Mouse (Mus musculus) heart, postnatal 36 days (tissue): ENCODE measurements around the gene Lima1. TPM values are rescaled to one million over a fixed set of nuclear protein-coding genes. Genes with fewer than 3 reads are reported as not detected.
"Not testable (repeated sequence)": the region's sequence is repeated elsewhere in the genome, so short reads cannot be mapped to it uniquely, and the experiment has no call there.

Source experiments
- DNase-seq, 2 experiments: peaks; one replicate each; pipeline ENCODE4 v3.0.0; 2021 to 2022
- intact Hi-C: fragments of 180-260 bp; cut with DNase I; formaldehyde crosslinking; loops from one replicate; pipeline ENCODE4 v1.15.1; 2025
- total RNA-seq, 2 experiments: library from RNA; stranded (reverse); gene quantifications; 2 replicates each; pipeline ENCODE4 v1.2.3; 2021

Gene Lima1
- 10 to 100 TPM; 19.9 to 21.0 TPM for total RNA-seq

DNA sequence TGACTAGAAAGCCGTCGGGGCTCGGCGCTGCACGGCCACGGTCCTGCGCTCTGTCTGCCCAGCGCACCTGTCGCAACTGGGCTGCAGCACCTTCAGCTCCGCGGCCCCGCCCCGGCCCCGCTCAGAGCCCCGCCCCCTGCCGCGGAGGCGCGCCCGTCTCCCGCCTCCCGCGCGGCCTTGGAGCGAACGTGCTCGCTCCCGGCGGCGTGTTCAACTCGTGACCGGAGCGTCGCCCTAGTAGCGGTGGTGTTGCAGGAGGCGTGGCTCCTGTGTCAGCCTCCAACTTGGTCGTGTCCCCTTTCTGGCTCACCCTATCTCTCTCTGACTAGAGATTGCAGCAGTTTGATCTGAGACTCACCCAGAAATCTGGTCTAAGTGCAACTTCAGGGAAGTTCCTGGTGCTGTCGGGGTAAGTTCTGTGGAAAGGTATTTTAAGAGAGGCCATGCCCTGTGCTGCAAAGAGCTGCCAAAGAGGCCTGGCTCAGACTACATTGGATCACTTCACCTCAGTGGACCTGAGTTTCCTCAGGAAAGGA, at the start of gene Lima1:
Gene Lima1, minus strand, starts transcription at position 123 of the 536 bp plus-strand sequence.
- intact Hi-C loops = loop anchor here (5.0 kb wide), 1 partner anchor 73 kb away; no protein-coding TSS in a partner anchor
- peak; percentile 84 to 86 for DNase-seq

DNA sequence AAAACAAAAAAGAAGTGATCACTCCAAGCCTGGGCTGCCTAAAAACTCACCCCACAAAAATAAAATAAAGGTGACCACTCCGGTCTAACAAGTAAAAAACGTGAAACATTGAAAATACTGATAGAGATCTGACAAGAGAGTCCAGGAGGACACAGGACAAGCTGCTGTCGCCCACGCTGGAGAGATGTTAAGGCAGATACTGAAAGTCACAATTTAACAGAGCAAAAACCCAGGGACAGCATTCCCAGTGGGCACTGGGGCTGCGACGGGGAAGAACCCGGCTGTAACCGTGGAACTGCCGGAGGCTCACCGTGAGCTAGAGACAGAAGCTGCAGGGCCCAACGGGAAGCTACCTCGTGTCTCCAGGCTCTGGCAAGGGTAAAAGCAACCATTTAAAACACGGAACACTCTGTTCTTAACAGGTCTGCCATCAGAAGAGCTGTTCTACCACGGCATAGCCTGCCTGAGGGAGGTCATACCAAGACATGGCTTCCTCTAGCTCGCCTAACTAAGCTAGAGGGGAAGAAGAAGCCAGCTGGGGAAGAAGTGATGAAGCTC, 44.4 kb upstream of the Lima1 start:
- intact Hi-C loops = loop anchor here (5.0 kb wide), 1 partner anchor 1467 kb away; the partner anchor contains the start of gene Olfr281
- no peak for DNase-seq

DNA sequence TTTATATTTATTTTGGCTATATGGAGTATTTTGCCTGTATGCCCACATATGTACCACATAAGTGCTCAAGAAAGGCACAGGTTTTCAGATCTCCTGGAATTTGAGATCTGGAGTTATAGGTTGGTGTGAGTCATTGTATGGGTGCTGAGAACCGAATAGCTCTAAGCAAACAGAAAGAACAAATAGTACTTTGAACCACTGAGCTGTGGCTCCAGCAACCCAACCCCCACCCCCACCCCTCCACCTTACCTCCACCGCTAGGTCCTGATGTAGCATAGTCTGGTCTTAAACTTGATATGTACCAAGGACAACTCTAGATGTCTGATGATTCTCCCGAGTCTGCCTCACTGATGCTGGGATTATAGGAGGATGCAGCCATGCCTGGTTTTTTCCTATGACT, 42.0 kb upstream of the Lima1 start:
- intact Hi-C loops = loop anchor here (5.0 kb wide), 1 partner anchor 1465 kb away; the partner anchor contains the start of gene Olfr281
- DNase-seq = no peak

DNA sequence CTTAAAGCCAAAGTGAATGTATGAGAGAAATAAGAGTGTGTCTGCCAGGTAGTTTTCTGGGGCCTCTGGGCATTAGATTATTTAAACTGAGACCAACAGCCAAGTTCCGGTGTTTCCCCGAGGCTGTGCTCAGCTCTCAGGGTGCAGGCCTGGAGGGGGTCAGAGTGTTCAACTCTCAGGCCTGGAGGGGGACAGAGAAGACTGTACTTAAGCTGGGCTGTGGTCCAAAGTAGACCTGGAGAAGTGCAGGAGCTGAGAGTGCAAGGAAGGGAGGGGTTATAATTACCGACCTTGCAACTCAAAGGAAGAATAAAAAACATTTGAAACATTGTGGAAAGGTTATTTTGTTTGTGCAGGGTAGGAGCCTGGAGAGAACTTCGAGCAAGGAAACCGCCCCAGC, 39.4 kb upstream of the Lima1 start:
- intact Hi-C loops = loop anchor here (5.0 kb wide), 1 partner anchor 1462 kb away; the partner anchor contains the start of gene Olfr281
- no peak for DNase-seq

DNA sequence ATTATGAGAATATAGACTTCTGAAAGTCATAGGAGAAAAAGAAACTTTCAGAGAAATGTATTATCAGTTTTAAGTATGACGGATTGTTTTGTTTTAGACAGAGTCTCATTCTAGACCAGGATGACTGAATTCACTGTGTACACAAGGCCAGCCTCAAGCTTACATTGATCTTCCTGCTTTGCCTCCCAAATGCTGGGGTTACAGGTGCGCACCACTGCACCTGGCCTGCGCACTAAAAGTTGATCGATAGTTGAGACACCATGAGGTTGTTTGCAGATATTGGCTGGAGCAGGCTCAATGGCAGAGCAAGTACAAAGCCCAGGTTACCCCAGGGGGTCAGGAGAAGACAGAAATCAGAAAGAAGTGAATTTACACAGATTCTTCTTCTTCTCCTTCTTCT, 36.5 kb upstream of the Lima1 start:
- intact Hi-C loops = no loop called here
- no peak for DNase-seq

DNA sequence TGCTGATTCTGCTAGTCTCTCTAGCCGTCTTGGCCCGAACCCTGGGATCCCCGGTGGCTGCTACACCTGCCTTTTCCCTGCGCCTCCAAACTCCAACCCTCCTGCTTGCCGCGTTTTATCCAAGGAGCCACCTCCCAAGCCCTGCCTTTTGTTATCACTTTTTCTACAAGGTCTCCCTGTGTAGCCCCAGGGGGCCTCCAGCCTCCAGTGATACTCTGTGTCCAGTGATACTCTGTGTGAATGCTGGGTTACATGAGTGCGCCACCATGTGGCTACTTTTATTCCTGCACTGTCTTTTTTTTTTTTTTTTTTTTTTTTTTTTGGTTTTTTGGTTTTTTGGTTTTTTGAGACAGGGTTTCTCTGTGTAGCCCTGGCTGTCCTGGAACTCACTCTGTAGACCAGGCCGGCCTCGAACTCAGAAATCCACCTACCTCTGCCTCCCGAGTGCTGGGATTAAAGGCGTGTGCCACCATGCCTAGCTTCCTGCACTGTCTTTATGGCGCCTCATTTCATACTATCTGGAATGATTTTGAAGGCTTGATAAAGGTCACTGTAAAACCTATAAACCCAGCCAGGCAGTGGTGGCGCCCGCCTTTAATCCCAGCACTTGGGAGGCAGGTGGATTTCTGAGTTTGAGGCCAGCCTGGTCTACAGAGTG, 34.2 kb upstream of the Lima1 start:
- DNase-seq = peak; percentile 25 to 27
- intact Hi-C loops = loop anchor here (1.0 to 5.0 kb wide), 2 partner anchors 313 to 412 kb away; no protein-coding TSS in a partner anchor

DNA sequence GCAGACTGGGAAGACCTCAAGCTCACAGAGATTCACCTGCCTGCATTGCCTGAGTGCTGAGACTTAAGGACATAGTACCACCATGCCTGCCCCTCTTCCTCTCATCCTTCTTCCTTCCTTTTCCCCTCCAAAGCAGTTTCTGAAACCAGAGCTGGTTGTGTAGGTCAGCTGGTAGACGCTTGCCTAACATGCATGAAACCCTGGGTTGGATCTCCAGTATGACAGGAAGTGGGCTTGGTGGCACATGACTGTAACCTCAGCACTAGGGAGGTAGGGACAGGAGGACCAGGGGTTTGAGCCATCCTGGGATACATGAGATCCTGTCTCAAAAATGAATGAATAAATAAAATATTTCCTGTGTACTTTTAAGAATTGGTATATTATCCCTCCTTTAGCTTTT, 32.3 kb upstream of the Lima1 start:
- DNase-seq = no peak

DNA sequence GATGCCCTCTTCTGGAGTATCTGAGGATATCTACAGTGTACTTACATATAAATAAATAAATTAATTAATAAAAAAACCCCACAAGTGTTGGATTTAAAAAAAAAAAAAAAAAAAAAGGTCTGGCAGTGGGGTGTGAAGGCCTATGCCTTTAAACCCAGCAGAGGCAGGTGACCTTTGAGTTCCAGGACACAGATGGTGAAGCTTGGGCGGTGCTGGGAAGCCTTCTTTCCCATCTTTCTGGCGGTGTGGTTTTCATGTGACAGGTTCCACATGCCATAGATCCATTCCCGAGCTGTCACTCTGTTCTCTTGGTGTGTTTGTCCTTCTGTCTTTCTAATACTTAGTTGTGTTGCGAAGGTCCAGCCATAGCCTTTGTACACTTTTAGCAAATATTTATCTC, 31.8 kb upstream of the Lima1 start:
- intact Hi-C loops = loop anchor here (5.0 kb wide), 1 partner anchor 410 kb away; no protein-coding TSS in a partner anchor
- DNase-seq = no peak

More for the DNA sequence above, 32.3 kb upstream of the Lima1 start:
- intact Hi-C loops = loop anchor here (5.0 kb wide), 1 partner anchor 410 kb away; no protein-coding TSS in a partner anchor

DNA sequence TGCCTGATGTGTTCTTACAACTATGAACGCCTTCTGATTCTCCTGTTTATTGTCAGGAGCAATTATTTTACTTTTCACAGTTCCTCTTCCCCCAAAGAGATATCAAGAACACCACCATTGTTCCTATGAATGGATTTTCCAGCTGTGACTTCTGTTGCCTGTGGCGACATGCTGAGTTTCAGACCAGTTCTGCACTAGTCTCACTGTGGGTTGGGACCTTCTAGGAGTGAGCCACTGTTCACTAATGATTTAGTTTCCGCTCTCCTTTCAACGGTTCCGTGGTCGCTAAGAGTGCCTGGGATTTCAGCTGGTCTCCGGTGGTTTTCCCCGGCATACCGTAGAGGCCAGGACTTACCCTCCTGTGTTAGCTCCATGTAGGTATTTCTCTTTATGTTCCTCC, 29.6 kb upstream of the Lima1 start:
- DNase-seq = no peak
- intact Hi-C loops = loop anchor here (1.0 to 5.0 kb wide), 4 partner anchors 38 to 408 kb away; no protein-coding TSS in a partner anchor

DNA sequence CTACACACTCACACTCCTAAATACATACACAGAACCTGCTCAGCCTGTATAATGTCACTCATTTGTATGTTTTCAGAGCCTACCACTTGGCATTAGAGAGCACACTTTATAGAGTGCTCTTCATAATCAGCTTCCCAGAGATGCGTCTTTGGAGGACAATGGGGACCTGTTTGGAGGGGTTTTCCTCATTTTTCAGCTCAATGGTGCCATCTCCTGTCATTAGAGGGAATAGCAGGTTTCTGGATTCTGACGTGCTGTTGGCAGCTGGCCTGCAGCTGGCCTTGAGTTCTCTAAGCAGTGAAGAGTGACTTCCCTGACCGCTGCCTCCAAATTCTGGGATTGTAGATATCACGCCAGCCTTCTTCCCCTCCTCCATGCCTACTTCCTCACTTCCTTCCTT, 29.1 kb upstream of the Lima1 start:
- intact Hi-C loops = loop anchor here (1.0 to 5.0 kb wide), 3 partner anchors 38 to 127 kb away; no protein-coding TSS in a partner anchor
- peak; percentile 80 to 83 for DNase-seq

DNA sequence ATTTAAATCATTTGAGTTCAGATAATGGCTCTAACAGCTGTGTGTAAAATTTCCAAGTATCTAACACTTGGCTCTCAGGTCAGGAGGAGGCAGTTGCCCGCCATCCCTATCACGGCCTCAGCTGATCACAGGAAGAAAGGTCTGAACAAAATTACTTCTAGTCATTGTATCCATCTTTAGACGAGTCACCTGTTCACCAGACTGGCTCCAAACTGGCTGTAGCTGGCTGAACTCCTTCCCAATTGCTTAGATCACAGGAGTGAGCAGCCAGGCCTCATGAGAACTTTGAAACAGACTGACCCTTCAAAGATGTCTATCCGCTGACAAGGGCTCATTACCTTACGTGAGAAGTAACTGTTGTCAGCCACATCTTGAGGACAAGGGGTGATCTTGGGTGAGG, 28.0 kb upstream of the Lima1 start:
- no peak for DNase-seq
- intact Hi-C loops = loop anchor here (2.0 to 5.0 kb wide), 2 partner anchors 126 to 188 kb away; no protein-coding TSS in a partner anchor

DNA sequence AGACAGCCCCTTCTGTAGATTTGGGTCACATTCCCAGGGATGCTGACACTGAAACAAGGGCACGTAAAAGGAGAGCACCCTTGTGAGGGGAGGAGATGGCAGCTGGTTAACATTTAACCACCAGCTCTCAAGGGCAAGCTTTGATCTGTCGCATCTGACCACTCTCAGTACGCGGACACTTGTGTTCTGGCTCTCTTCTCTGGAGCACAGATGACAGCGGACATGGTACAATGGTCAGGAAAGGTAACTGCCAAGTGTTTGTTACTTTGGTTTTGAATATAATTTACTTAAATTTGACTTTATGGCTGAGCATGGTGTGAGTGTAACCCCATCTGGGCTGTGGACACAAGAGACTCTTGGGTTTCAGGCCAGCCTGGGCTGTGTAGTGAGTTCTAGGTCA, 27.5 kb upstream of the Lima1 start:
- intact Hi-C loops = loop anchor here (2.0 to 5.0 kb wide), 2 partner anchors 125 to 188 kb away; no protein-coding TSS in a partner anchor
- no peak for DNase-seq

DNA sequence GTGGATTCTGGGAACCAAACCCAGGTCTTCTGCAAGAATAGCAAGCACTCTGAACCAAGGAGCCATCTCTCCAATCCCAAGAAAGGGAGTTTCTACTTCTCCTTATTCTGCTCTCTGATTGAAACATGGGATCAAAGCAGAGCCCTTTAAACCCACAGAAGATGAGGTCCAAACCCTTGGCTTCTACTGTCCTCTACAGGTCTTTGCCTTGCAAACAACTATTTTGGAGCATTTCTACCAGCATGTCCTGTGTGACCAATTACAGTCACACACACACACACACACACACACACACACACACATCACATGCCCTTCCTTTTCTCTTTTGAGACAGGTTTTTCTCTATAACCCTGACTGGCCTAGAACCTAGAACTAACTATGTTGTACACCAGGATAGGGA, 21.4 kb upstream of the Lima1 start:
- no peak for DNase-seq
- intact Hi-C loops = no loop called here

DNA sequence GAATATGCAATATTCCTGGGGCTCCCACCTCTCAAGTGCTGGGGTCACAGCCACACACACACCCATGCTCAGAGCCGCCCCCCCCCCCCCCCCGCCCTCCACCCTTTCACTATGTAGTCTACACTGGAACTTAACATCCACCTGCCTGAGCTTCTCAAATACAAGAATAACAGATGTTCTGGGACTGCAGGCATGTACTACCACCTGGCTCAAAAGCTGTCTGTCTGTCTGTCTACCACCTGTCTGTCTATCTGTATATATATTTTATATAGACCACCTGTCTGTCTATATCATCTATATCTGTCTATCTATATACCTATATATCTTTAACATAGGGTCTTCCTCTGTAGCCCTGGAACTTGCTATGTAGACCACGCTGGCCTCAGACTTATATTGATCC, 16.1 kb upstream of the Lima1 start:
- no peak for DNase-seq
- intact Hi-C loops = no loop called here

DNA sequence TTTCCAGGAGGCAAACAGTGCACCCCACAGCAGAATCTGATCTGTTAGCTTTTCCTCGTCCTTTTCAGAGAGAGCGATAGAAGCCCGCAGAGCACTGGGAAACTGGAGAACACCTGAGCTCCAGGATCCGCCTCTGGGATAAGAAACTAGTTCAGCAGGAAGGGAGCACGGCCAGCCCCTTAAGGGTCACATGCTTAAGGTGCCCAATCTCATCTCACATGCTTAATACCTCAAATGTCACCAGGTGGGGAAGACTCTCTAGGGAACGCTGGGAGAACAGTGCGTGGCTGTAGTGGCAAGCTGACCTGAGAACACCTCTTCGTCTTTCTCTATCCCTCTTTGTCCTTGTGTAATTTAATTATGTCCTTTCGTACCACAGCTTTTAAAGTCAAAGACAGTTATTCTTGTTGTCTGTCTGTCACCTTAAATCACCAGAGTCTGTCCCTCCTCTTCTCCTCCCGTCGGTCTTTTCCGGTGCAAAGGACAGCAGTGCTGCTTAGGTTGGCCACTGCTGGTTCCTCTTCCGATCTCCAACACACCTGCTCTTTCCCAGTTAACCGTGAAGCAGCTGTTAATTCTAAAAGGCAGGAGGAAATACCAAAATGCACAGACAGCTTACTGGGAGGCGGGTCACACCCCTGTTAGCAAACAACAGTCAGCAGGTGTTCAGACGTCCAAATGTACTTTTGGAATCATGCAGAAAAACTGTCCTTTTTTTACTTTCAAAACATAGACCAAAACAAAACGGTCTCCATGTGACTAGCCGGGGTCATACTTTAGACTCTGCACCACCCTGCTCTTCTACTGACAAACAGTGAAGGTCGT, 15.4 kb upstream of the Lima1 start:
- no peak for DNase-seq

DNA sequence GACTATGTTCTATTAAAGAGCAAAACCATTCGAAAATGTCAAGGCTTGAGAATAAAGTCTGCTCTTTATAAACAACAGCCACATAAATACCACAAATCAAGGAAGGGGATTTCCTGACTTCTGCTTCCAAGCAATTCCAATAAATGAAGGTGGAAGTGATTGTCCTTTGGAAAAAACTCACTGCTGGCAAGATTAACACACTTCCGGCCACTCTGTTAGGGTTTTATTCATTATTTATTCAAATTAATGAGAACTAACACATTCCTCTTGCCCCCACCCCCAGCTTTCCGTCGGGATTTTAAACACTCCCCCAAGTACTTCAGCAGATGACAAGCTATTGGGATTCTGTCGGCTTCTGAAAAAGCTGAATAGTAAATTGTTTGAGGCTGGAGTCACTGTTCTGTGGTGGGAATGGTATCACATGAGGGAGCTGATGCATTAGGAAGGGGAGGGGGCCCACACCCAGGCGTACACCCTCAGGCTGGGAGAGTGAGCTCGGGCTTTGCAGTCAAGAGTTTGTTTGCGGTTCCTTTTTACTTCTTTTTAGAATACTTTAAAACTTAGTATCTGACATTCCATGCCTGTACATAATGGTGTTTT, 14.1 kb upstream of the Lima1 start:
- no peak for DNase-seq
- intact Hi-C loops = no loop called here

More for the DNA sequence above, 15.4 kb upstream of the Lima1 start:
- intact Hi-C loops = no loop called here

DNA sequence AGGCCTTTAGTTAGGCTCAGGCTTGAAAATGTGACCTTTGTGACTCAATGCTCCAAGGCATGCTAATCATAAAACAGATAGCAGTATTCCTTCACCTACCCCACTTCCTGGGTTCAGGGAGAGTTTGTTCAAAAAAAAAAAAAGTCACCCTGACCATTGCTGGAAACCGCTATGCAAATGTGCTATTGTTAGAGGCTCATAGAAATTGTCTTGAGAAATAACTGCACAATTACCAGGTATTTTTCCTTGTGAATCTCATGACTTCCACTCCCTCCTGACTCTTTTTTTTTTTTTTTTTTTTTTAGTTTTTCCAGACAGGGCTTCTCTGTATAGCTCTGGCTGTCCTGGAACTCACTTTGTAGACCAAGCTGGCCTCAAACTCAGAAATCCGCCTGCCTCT, 11.9 kb upstream of the Lima1 start:
- intact Hi-C loops = not testable (repeated sequence)

DNA sequence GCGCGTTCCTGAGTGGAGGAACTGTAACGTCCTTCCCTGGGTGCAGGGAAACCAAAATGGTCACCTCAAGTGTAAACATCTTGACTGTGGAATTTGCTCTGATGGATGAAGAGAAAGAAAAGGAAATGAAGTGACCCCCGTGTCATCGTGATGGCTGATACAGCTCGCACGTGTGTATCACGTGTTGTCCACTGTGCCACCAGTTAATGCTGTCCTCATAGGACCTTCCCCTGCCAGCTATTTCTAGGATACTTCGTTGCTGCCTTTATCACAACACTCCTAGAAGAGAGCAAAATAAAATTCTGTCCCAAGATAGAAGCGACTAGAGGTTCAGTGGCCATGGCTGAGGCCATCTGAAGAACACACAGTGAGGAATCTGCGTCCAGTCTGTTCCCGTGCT, 8.8 kb upstream of the Lima1 start:
- DNase-seq = no peak
- intact Hi-C loops = no loop called here

More for the DNA sequence above, 11.9 kb upstream of the Lima1 start:
- not testable (repeated sequence) for DNase-seq

DNA sequence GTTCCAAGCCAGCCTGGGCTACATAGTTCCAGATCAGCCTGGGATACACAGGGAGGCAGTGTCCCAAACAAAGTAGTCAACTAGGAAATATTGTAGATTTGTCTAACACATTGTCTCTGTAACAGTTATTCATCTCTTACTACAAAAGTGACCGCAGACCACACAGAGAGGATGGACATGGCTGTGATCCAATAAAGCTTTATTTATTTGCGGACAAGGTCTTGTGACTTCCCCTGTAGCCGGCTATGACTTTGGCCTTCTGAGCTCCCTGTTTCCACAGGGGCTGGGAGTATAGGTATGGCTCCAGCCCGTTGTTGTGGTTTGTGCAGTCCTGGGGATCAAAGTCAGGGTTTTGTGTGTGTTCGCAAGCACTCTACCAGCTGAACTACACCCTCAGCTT, 3.3 kb upstream of the Lima1 start:
- intact Hi-C loops = loop anchor here (5.0 kb wide), 1 partner anchor 76 kb away; no protein-coding TSS in a partner anchor

More for the DNA sequence above, 3.3 kb upstream of the Lima1 start:
- no peak for DNase-seq
